11 mouse cellular contexts compared by ENCODE assay signal in genomic region chr1:39895097-39895496, GRCm38 (mm10). TPM values are rescaled to one million over a fixed set of nuclear protein-coding genes. Genes with fewer than 3 reads are reported as not detected.
DNase-seq lines count a peak whose midpoint lies in the region; ATAC-seq and TF ChIP-seq lines count a peak whose summit lies in the region.
"Had no signal": no experiment of that assay in that cellular context is flagged by ENCODE, and none has a peak within 500 bp of the region (broad histone marks: within the 10 kb centered on the region; RNA-seq: fewer than 3 reads in every experiment).

No protein-coding gene starts in this region.

- no peak overlapping the region for H3K9ac ChIP-seq in heart, embryonic 15.5 days
- H3K9ac ChIP-seq: hindbrain, embryonic 12.5 days; liver, embryonic 14.5 days had no signal

- H3K4me3 ChIP-seq in heart, embryonic 15.5 days, result no peak overlapping the region
- H3K4me3 ChIP-seq in spleen, adult 2 months (ENCODE audit: extremely low read depth, insufficient read depth, insufficient read length), result no peak overlapping the region
- H3K4me3 ChIP-seq in layer of hippocampus, adult 2 months, result no peak overlapping the region
- H3K4me3 ChIP-seq: hindbrain, embryonic 12.5 days; left cerebral cortex, adult 2 months had no signal

- H3K36me3 ChIP-seq in heart, embryonic 15.5 days, result no peaks in the 10 kb centered on the region
- no peaks in the 10 kb centered on the region for H3K36me3 ChIP-seq in spleen, adult 2 months (ENCODE audit: control insufficient read depth, insufficient read depth, low read length)
- H3K36me3 ChIP-seq: hindbrain, embryonic 12.5 days had no signal

- WGBS in heart, embryonic 15.5 days, result 15% methylated on average over 2 of the region's 2 CpGs
- 16% methylated on average over 2 of the region's 2 CpGs for WGBS in spleen, adult 2 months

- H3K27me3 ChIP-seq in heart, embryonic 15.5 days, result no peaks in the 10 kb centered on the region
- no peaks in the 10 kb centered on the region for H3K27me3 ChIP-seq in spleen, adult 2 months (ENCODE audit: control insufficient read depth, insufficient read depth, low read length)
- H3K27me3 ChIP-seq: hindbrain, embryonic 12.5 days had no signal

- H3K27ac ChIP-seq in heart, embryonic 15.5 days, result no peak overlapping the region
- peak overlapping the region; percentile 27 for H3K27ac ChIP-seq in spleen, adult 2 months (ENCODE audit: insufficient read depth, low read length)
- no peak overlapping the region for H3K27ac ChIP-seq in layer of hippocampus, adult 2 months
- H3K27ac ChIP-seq: hindbrain, embryonic 12.5 days; left cerebral cortex, adult 2 months; liver, embryonic 14.5 days had no signal

- ATAC-seq in heart, embryonic 15.5 days (replicated peaks; ENCODE audit: insufficient number of reproducible peaks, insufficient read depth, low FRiP score, low read depth), result peak; percentile 67

- DNase-seq in heart, postnatal 4 days, result no peak
- no peak for DNase-seq in spleen, adult 2 months (ENCODE audit: low read depth in 1 of 2, low spot score in 2 of 2)
- no peak for DNase-seq in spleen, postnatal 14 days (ENCODE audit: low spot score in 2 of 2)
- DNase-seq in gonadal fat pad, adult 2 months (ENCODE audit: low read depth), result peak; percentile 77
- no peak for DNase-seq in layer of hippocampus, adult 2 months (ENCODE audit: low spot score in 2 of 2)
- no peak for DNase-seq in left cerebral cortex, postnatal 36 days (ENCODE audit: low spot score in 2 of 2)
- DNase-seq: kidney, postnatal 25 days had no signal

- intact Hi-C loops in left cerebral cortex, postnatal 36 days (cut with DNase I), result no loop called here

- H3K4me2 ChIP-seq in heart, embryonic 15.5 days, result no peak overlapping the region
- H3K4me2 ChIP-seq: hindbrain, embryonic 12.5 days had no signal

- TF ChIP-seq CTCF in spleen, adult 2 months (IDR thresholded peaks at IDR 0.05; ENCODE audit: extremely low read depth, insufficient read depth, insufficient read length, insufficient replicate concordance), result no peak
- TF ChIP-seq CTCF in layer of hippocampus, adult 2 months (conservative IDR thresholded peaks at IDR 0.05), result no peak

- no peaks in the 10 kb centered on the region for H3K9me3 ChIP-seq in heart, embryonic 15.5 days (replicated peaks)
- H3K9me3 ChIP-seq: hindbrain, embryonic 12.5 days had no signal

- no peak for TF ChIP-seq POLR2A in spleen, adult 2 months (IDR thresholded peaks at IDR 0.05; ENCODE audit: low read depth, low read length)

- H3K4me1 ChIP-seq in heart, embryonic 15.5 days (replicated peaks), result peaks cover 14% of the 10 kb centered on the region
- H3K4me1 ChIP-seq in spleen, adult 2 months (ENCODE audit: control insufficient read depth, insufficient read depth, insufficient read length), result peaks cover 21% of the 10 kb centered on the region; the same call in 1 of the 2 replicates

RNA-seq across cellular contexts. Expression of gene Map4k4, which starts 5.6 kb away (rescaled TPM):
- polyA plus RNA-seq in heart, embryonic 15.5 days (2015; fragmentation: Nextera tagmentation; extraction: Ambion mirVana), result 22.9 and 24.8 TPM in 2 replicates
- 100 to 1,000 TPM; 207 to 231 TPM for total RNA-seq in heart, postnatal 4 days (2021)
- polyA plus RNA-seq in spleen, adult 2 months (2012; rRNA removed), result 54.3 and 60.7 TPM in 2 replicates
- 70.9 and 88.8 TPM in 2 replicates for polyA plus RNA-seq in gonadal fat pad, adult 2 months (2012; rRNA removed)
- total RNA-seq in layer of hippocampus, adult 2 months (2021), result 100 to 1,000 TPM; 134 to 145 TPM
- total RNA-seq in left cerebral cortex, postnatal 36 days (2021), result 100 to 1,000 TPM; 103 to 130 TPM
